Comparison of ENCODE assay signal across 8 mouse cellular contexts in genomic region chr15:77969940-77970469, GRCm38 (mm10). TPM values are rescaled to one million over a fixed set of nuclear protein-coding genes. Genes with fewer than 3 reads are reported as not detected.
A peak's percentile ranks its signal among the peaks of the same experiment; 100 is the strongest.
DNase-seq lines count a peak whose midpoint lies in the region; ATAC-seq and TF ChIP-seq lines count a peak whose summit lies in the region.

No protein-coding gene starts in this region.

- peaks cover 13% of the 10 kb centered on the region for H3K4me1 ChIP-seq in liver, adult 2 months (ENCODE audit: control insufficient read depth, insufficient read depth, low read length)
- peaks cover 2% of the 10 kb centered on the region; the same call in 1 of the 2 replicates for H3K4me1 ChIP-seq in cortical plate, adult 2 months (ENCODE audit: control insufficient read depth, insufficient read depth, low read length)
- peaks cover 6% of the 10 kb centered on the region; the same call in 1 of the 2 replicates for H3K4me1 ChIP-seq in intestine, embryonic 16.5 days (ENCODE audit: control insufficient read depth, insufficient read depth, low read length)
- peaks cover 27% of the 10 kb centered on the region for H3K4me1 ChIP-seq in neural tube, embryonic 15.5 days

- TF ChIP-seq CTCF in liver, adult 2 months (IDR thresholded peaks at IDR 0.05; ENCODE audit: low read depth, low read length): no peak
- TF ChIP-seq CTCF in cortical plate, adult 2 months (IDR thresholded peaks at IDR 0.05; ENCODE audit: extremely low read depth, insufficient read depth, low read length): no peak

- no peak for TF ChIP-seq POLR2A in liver, adult 2 months (IDR thresholded peaks at IDR 0.05; ENCODE audit: extremely low read depth, insufficient read depth, low read length)
- TF ChIP-seq POLR2A in cortical plate, adult 2 months (IDR thresholded peaks at IDR 0.05; ENCODE audit: extremely low read depth, insufficient read depth, low read length): no peak

- H3K4me3 ChIP-seq in liver, adult 2 months (ENCODE audit: insufficient read depth, low read depth, low read length): peak overlapping the region; percentile 95
- peak overlapping the region; percentile 96 for H3K4me3 ChIP-seq in cortical plate, adult 2 months (ENCODE audit: insufficient read depth, low read length)
- peak overlapping the region; percentile 96 for H3K4me3 ChIP-seq in intestine, embryonic 16.5 days (ENCODE audit: low read length)
- H3K4me3 ChIP-seq in neural tube, embryonic 15.5 days (replicated peaks): peak overlapping the region; percentile 77

- peaks cover 26% of the 10 kb centered on the region for H3K36me3 ChIP-seq in liver, adult 2 months (ENCODE audit: control insufficient read depth, insufficient read depth, low read length)
- peaks cover 15% of the 10 kb centered on the region; the same call in 1 of the 2 replicates for H3K36me3 ChIP-seq in intestine, embryonic 16.5 days (ENCODE audit: control insufficient read depth, insufficient read depth, low read length)
- peaks cover 35% of the 10 kb centered on the region for H3K36me3 ChIP-seq in neural tube, embryonic 15.5 days

- no peaks in the 10 kb centered on the region for H3K9me3 ChIP-seq in intestine, embryonic 16.5 days (ENCODE audit: control insufficient read depth, low read length)
- no peaks in the 10 kb centered on the region for H3K9me3 ChIP-seq in neural tube, embryonic 15.5 days (replicated peaks)

- peak overlapping the region; percentile 94 for H3K9ac ChIP-seq in liver, adult 2 months (ENCODE audit: low read depth, low read length)
- peak overlapping the region; percentile 98 for H3K9ac ChIP-seq in intestine, embryonic 16.5 days (ENCODE audit: low read depth, low read length)
- peak overlapping the region; percentile 92 for H3K9ac ChIP-seq in neural tube, embryonic 15.5 days (replicated peaks)

- H3K27me3 ChIP-seq in liver, adult 2 months (ENCODE audit: control insufficient read depth, insufficient read depth, low read length): no peaks in the 10 kb centered on the region
- H3K27me3 ChIP-seq in intestine, embryonic 16.5 days (replicated peaks; ENCODE audit: control insufficient read depth, insufficient read depth, low read length): 0 out of 2 replicates have a peak, but pooled peaks cover 3% of the 10 kb centered on the region
- no peaks in the 10 kb centered on the region for H3K27me3 ChIP-seq in neural tube, embryonic 15.5 days (replicated peaks)

- WGBS in liver, adult 2 months: 2% methylated on average over 15 of the region's 15 CpGs
- WGBS in intestine, embryonic 16.5 days: 2% methylated on average over 15 of the region's 15 CpGs
- 3% methylated on average over 15 of the region's 15 CpGs for WGBS in neural tube, embryonic 15.5 days

- DNase-seq in liver, adult 2 months (ENCODE audit: extremely low read depth, low read depth, low spot score): peak; percentile 19
- no peak for DNase-seq in liver
- DNase-seq in cerebellum, adult 9-11 months: no peak
- DNase-seq in frontal cortex, adult 2 months (ENCODE audit: extremely low spot score in 1 of 2, low spot score in 1 of 2): no peak
- DNase-seq in cerebellum, adult 18-20 months: no peak

- H3K27ac ChIP-seq in liver, adult 2 months (replicated peaks; ENCODE audit: insufficient read depth, low read depth, low read length): peak overlapping the region; percentile 72
- no peak overlapping the region for H3K27ac ChIP-seq in cortical plate, adult 2 months (ENCODE audit: insufficient read depth, low read length)
- peak overlapping the region; percentile 99 for H3K27ac ChIP-seq in intestine, embryonic 16.5 days (ENCODE audit: low read length)
- peak overlapping the region; percentile 97 for H3K27ac ChIP-seq in neural tube, embryonic 15.5 days (replicated peaks)

- H3K4me2 ChIP-seq in intestine, embryonic 16.5 days (ENCODE audit: low read depth, low read length): peak overlapping the region; percentile 80
- H3K4me2 ChIP-seq in neural tube, embryonic 15.5 days: peak overlapping the region; percentile 91

- H3K79me2 ChIP-seq in liver, adult 2 months (ENCODE audit: control insufficient read depth, insufficient read depth, low read length): peaks cover 14% of the 10 kb centered on the region; the same call in 1 of the 2 replicates

- ATAC-seq in intestine, embryonic 16.5 days: no peak; the same call in 1 of the 2 replicates
- ATAC-seq in neural tube, embryonic 15.5 days (ENCODE audit: low FRiP score): peak; percentile 10

RNA-seq across cellular contexts. Expression of gene Eif3d, which starts 0.6 kb away (rescaled TPM):
- 57.3 and 61.3 TPM in 2 replicates for total RNA-seq in liver, adult 2 months (2014; rRNA removed)
- polyA plus RNA-seq in liver, adult 2 months (2012; rRNA removed): 92.9 and 115 TPM in 2 replicates
- polyA plus RNA-seq in cortical plate, adult 2 months (2012; rRNA removed): 106 and 111 TPM in 2 replicates
- 166 and 186 TPM in 2 replicates for polyA plus RNA-seq in intestine, embryonic 16.5 days (2015; fragmentation: Nextera tagmentation; extraction: Ambion mirVana)
- polyA plus RNA-seq in neural tube, embryonic 15.5 days (2015; fragmentation: Nextera tagmentation; extraction: Ambion mirVana): 156 and 166 TPM in 2 replicates
- polyA plus RNA-seq in frontal cortex, adult 2 months (2012; rRNA removed): 111 and 113 TPM in 2 replicates

RNA-seq across cellular contexts. Expression of gene Foxred2, which starts 13.5 kb away (rescaled TPM):
- 0.13 and 0.18 TPM in 2 replicates for total RNA-seq in liver, adult 2 months (2014; rRNA removed)
- 0.16 and 0.18 TPM in 2 replicates for polyA plus RNA-seq in liver, adult 2 months (2012; rRNA removed)
- polyA plus RNA-seq in cortical plate, adult 2 months (2012; rRNA removed): 14.4 and 15.2 TPM in 2 replicates
- polyA plus RNA-seq in intestine, embryonic 16.5 days (2015; fragmentation: Nextera tagmentation; extraction: Ambion mirVana): 1.8 and 2.0 TPM in 2 replicates
- polyA plus RNA-seq in neural tube, embryonic 15.5 days (2015; fragmentation: Nextera tagmentation; extraction: Ambion mirVana): 8.4 and 9.3 TPM in 2 replicates
- polyA plus RNA-seq in frontal cortex, adult 2 months (2012; rRNA removed): 15.5 and 17.0 TPM in 2 replicates

RNA-seq across cellular contexts. Expression of gene Txn2, which starts 41.2 kb away (rescaled TPM):
- 85.3 and 96.1 TPM in 2 replicates for total RNA-seq in liver, adult 2 months (2014; rRNA removed)
- 441 and 448 TPM in 2 replicates for polyA plus RNA-seq in liver, adult 2 months (2012; rRNA removed)
- polyA plus RNA-seq in cortical plate, adult 2 months (2012; rRNA removed): 192 and 197 TPM in 2 replicates
- polyA plus RNA-seq in intestine, embryonic 16.5 days (2015; fragmentation: Nextera tagmentation; extraction: Ambion mirVana): 357 and 388 TPM in 2 replicates
- polyA plus RNA-seq in neural tube, embryonic 15.5 days (2015; fragmentation: Nextera tagmentation; extraction: Ambion mirVana): 193 and 217 TPM in 2 replicates
- polyA plus RNA-seq in frontal cortex, adult 2 months (2012; rRNA removed): 198 and 213 TPM in 2 replicates
